Mouse (Mus musculus) kidney, postnatal 0 days (tissue): ENCODE measurements at regions not wholly inside any gene's neighbourhood (a gene's known extent, or its start where the extent isn't known, plus 50 kb on each side); places are given as distances from the start of the nearest gene placed in this dataset.

Experiments
- ATAC-seq: fragments of 200-750 bp; cut with Nextera tagmentation; replicated peaks from 2 replicates; pipeline ENCODE4 v1.8.0; 2017; ENCODE audit warnings: low read depth, moderate number of reproducible peaks, moderate TSS enrichment, moderate library complexity; ENCODE audit not compliant: low FRiP score
- DNase-seq: peaks from one replicate; pipeline ENCODE4 v3.0.0-alpha.2; 2016; ENCODE audit warnings: low spot score
- H3K27ac ChIP-seq: fragments of 300-500 bp; sonication (generic); 2 replicates; pipeline ENCODE4 v1.5.1; 2014; ENCODE audit warnings: mild to moderate bottlenecking
- H3K27me3 ChIP-seq: fragments of 300-500 bp; sonication (generic); 2 replicates; pipeline ENCODE4 v1.6.1; 2014; ENCODE audit warnings: low read length, mixed read lengths; ENCODE audit not compliant: insufficient read depth
- H3K36me3 ChIP-seq: fragments of 300-500 bp; sonication (generic); 2 replicates; pipeline ENCODE4 v1.6.1; 2014; ENCODE audit warnings: low read length, mixed read lengths; ENCODE audit not compliant: insufficient read depth
- H3K4me1 ChIP-seq: fragments of 300-500 bp; sonication (generic); replicated peaks from 2 replicates; pipeline ENCODE4 v1.6.1; 2014; ENCODE audit warnings: antibody characterized with exemption, low read length, mixed read lengths; ENCODE audit not compliant: insufficient read depth
- H3K4me2 ChIP-seq: fragments of 300-500 bp; sonication (generic); 2 replicates; pipeline ENCODE4 v1.6.1; 2014; ENCODE audit warnings: mild to moderate bottlenecking, low read length, moderate library complexity, mixed read lengths
- H3K4me3 ChIP-seq: fragments of 300-500 bp; sonication (generic); replicated peaks from 2 replicates; pipeline ENCODE4 v1.5.1; 2014; ENCODE audit warnings: low read depth, low read length
- H3K9ac ChIP-seq: fragments of 300-500 bp; sonication (generic); 2 replicates; pipeline ENCODE4 v1.6.1; 2014; ENCODE audit warnings: low read depth, low read length
- H3K9me3 ChIP-seq: fragments of 300-500 bp; sonication (generic); replicated peaks from 2 replicates; pipeline ENCODE4 v1.6.1; 2016; ENCODE audit warnings: low read length, inconsistent platforms, mixed read lengths
- CTCF ChIP-seq: IDR thresholded peaks from 2 replicates; pipeline ENCODE4 v1.5.1; 2016; ENCODE audit warnings: antibody characterized with exemption, low read depth, mild to moderate bottlenecking, moderate library complexity
- WGBS: fragments of 180-500 bp; shearing (Covaris S2); extraction: QIAGEN DNeasy Blood & Tissue Kit; methylation state at CpG from one replicate; pipeline ENCODE4 v1.1.7; 2014; 5-methylcytosine and 5-hydroxymethylcytosine counted together

- Histone ChIP-seq H3K36me3 (no peaks in the 10 kb centered on the region), H3K4me3 (no peak overlapping the region), H3K9ac (no peak overlapping the region), H3K4me1 (no peaks in the 10 kb centered on the region), H3K9me3 (no peaks in the 10 kb centered on the region), H3K27me3 (no peaks in the 10 kb centered on the region), H3K4me2 (no peak overlapping the region), H3K27ac (no peak overlapping the region)
- ATAC-seq (no peak), DNase-seq (no peak)
- TF ChIP-seq CTCF, result no peak
- 73% methylated on average over 6 of the region's 6 CpGs for WGBS
Measured at GRCm38 (mm10) chr1:75866556-75866955, 320.5 kb downstream of the Slc4a3 start.

GRCm38 (mm10) chr1:75869414-75869813, 323.3 kb downstream of the Slc4a3 start:
- DNase-seq (no peak), ATAC-seq (no peak)
- H3K9ac ChIP-seq, result no peak overlapping the region
- no peak overlapping the region for H3K4me2 ChIP-seq
- no peaks in the 10 kb centered on the region for H3K9me3 ChIP-seq
- H3K36me3 ChIP-seq, result no peaks in the 10 kb centered on the region
- H3K27ac ChIP-seq, result no peak overlapping the region
- WGBS, result 63% methylated on average over 2 of the region's 2 CpGs
- H3K4me3 ChIP-seq, result no peak overlapping the region
- TF ChIP-seq CTCF, result no peak
- H3K27me3 ChIP-seq, result no peaks in the 10 kb centered on the region
- no peaks in the 10 kb centered on the region for H3K4me1 ChIP-seq

- no peak for ATAC-seq
- H3K9me3 ChIP-seq, result no peaks in the 10 kb centered on the region
- no peak overlapping the region for H3K4me2 ChIP-seq
- H3K27me3 ChIP-seq, result no peaks in the 10 kb centered on the region
- no peaks in the 10 kb centered on the region for H3K36me3 ChIP-seq
- 63% methylated on average over 5 of the region's 5 CpGs for WGBS
- H3K4me1 ChIP-seq, result no peaks in the 10 kb centered on the region
- peak; percentile 48 for DNase-seq
- no peak for TF ChIP-seq CTCF
- no peak overlapping the region for H3K4me3 ChIP-seq
- H3K9ac ChIP-seq, result no peak overlapping the region
- H3K27ac ChIP-seq, result no peak overlapping the region
Measured at GRCm38 (mm10) chr1:75869846-75870245, 323.8 kb downstream of the Slc4a3 start.

- no peaks in the 10 kb centered on the region for H3K9me3 ChIP-seq
- no peaks in the 10 kb centered on the region for H3K27me3 ChIP-seq
- H3K4me2 ChIP-seq, result no peak overlapping the region
- WGBS, result 81% methylated on average over 6 of the region's 6 CpGs
- TF ChIP-seq CTCF, result no peak
- DNase-seq, result no peak
- H3K9ac ChIP-seq, result no peak overlapping the region
- no peak overlapping the region for H3K4me3 ChIP-seq
- no peaks in the 10 kb centered on the region for H3K36me3 ChIP-seq
- no peak overlapping the region for H3K27ac ChIP-seq
- H3K4me1 ChIP-seq, result no peaks in the 10 kb centered on the region
- no peak for ATAC-seq
Measured at GRCm38 (mm10) chr1:75873911-75874310, 327.8 kb downstream of the Slc4a3 start.

- H3K27me3 ChIP-seq, result no peaks in the 10 kb centered on the region
- 82% methylated on average over 5 of the region's 5 CpGs for WGBS
- ATAC-seq, result no peak
- no peak for DNase-seq
- no peak for TF ChIP-seq CTCF
- no peak overlapping the region for H3K4me2 ChIP-seq
- H3K27ac ChIP-seq, result no peak overlapping the region
- H3K4me1 ChIP-seq, result no peaks in the 10 kb centered on the region
- H3K36me3 ChIP-seq, result no peaks in the 10 kb centered on the region
- H3K4me3 ChIP-seq, result no peak overlapping the region
- no peak overlapping the region for H3K9ac ChIP-seq
- no peaks in the 10 kb centered on the region for H3K9me3 ChIP-seq
Measured at GRCm38 (mm10) chr1:75877209-75877608, 331.1 kb downstream of the Slc4a3 start.

GRCm38 (mm10) chr1:75885632-75886031, 339.6 kb downstream of the Slc4a3 start:
- no peaks in the 10 kb centered on the region for H3K9me3 ChIP-seq
- no peak overlapping the region for H3K4me3 ChIP-seq
- peak; percentile 78 for DNase-seq
- no peaks in the 10 kb centered on the region for H3K4me1 ChIP-seq
- no peak overlapping the region for H3K27ac ChIP-seq
- no peaks in the 10 kb centered on the region for H3K27me3 ChIP-seq
- WGBS, result 12% methylated on average over 7 of the region's 7 CpGs
- H3K36me3 ChIP-seq, result no peaks in the 10 kb centered on the region
- H3K9ac ChIP-seq, result no peak overlapping the region
- H3K4me2 ChIP-seq, result no peak overlapping the region
- no peak for TF ChIP-seq CTCF
- no peak for ATAC-seq

- Histone ChIP-seq H3K4me2 (no peak overlapping the region), H3K36me3 (no peaks in the 10 kb centered on the region), H3K4me3 (no peak overlapping the region), H3K9ac (no peak overlapping the region), H3K27ac (no peak overlapping the region), H3K4me1 (no peaks in the 10 kb centered on the region), H3K27me3 (no peaks in the 10 kb centered on the region), H3K9me3 (no peaks in the 10 kb centered on the region)
- DNase-seq (no peak), ATAC-seq (no peak)
- no peak for TF ChIP-seq CTCF
- WGBS, result 40% methylated on average over 9 of the region's 9 CpGs
Measured at GRCm38 (mm10) chr1:75888499-75889208, 342.6 kb downstream of the Slc4a3 start.
